Mouse (Mus musculus) thymus, adult 18-20 months (tissue): ENCODE data around the gene Ifi204.
A peak's percentile ranks its signal among the peaks of the same experiment; 100 is the strongest.
"Not testable (repeated sequence)": the region's sequence is repeated elsewhere in the genome, so short reads cannot be mapped to it uniquely, and the experiment has no call there.

Source experiments
- DNase-seq, 2 experiments: peaks; one replicate each; pipeline ENCODE4 v3.0.0; 2022; ENCODE audit warnings: mixed read lengths in 2 of 2

Gene Ifi204

GRCm38 (mm10) chr1:173766848-173767617, at the start of gene Ifi204:
Gene Ifi204, minus strand, starts transcription at chr1:173766943.
- DNase-seq = not testable (repeated sequence)

GRCm38 (mm10) chr1:173809294-173809693, 42.6 kb upstream of the Ifi204 start:
- DNase-seq = peak in 1 of 2 experiments; percentile 13

- not testable (repeated sequence) for DNase-seq
Measured at GRCm38 (mm10) chr1:173802689-173803281, 36.0 kb upstream of the Ifi204 start.

GRCm38 (mm10) chr1:173802207-173802606, 35.5 kb upstream of the Ifi204 start:
- DNase-seq = not testable (repeated sequence)

GRCm38 (mm10) chr1:173801791-173802190, 35.0 kb upstream of the Ifi204 start:
- not testable (repeated sequence) for DNase-seq

- not testable (repeated sequence) for DNase-seq
Measured at GRCm38 (mm10) chr1:173773457-173773856, 6.7 kb upstream of the Ifi204 start.

- not testable (repeated sequence) for DNase-seq
Measured at GRCm38 (mm10) chr1:173760032-173760431, 6.7 kb downstream of the Ifi204 start.

GRCm38 (mm10) chr1:173742262-173742661, 24.5 kb downstream of the Ifi204 start:
- no peak for DNase-seq

GRCm38 (mm10) chr1:173741656-173742055, 25.1 kb downstream of the Ifi204 start, which contains the start of gene Ifi207:
Gene Ifi207, minus strand, starts transcription at chr1:173741747.
- DNase-seq = no peak

GRCm38 (mm10) chr1:173740537-173740936, 26.2 kb downstream of the Ifi204 start:
- DNase-seq = no peak

- no peak for DNase-seq
Measured at GRCm38 (mm10) chr1:173736986-173737385, 29.8 kb downstream of the Ifi204 start.

- not testable (repeated sequence) for DNase-seq
Measured at GRCm38 (mm10) chr1:173735015-173735414, 31.7 kb downstream of the Ifi204 start.

GRCm38 (mm10) chr1:173733219-173733618, 33.5 kb downstream of the Ifi204 start:
- DNase-seq = no peak
